ENCODE assay signal across 13 mouse cellular contexts in the genomic region with DNA sequence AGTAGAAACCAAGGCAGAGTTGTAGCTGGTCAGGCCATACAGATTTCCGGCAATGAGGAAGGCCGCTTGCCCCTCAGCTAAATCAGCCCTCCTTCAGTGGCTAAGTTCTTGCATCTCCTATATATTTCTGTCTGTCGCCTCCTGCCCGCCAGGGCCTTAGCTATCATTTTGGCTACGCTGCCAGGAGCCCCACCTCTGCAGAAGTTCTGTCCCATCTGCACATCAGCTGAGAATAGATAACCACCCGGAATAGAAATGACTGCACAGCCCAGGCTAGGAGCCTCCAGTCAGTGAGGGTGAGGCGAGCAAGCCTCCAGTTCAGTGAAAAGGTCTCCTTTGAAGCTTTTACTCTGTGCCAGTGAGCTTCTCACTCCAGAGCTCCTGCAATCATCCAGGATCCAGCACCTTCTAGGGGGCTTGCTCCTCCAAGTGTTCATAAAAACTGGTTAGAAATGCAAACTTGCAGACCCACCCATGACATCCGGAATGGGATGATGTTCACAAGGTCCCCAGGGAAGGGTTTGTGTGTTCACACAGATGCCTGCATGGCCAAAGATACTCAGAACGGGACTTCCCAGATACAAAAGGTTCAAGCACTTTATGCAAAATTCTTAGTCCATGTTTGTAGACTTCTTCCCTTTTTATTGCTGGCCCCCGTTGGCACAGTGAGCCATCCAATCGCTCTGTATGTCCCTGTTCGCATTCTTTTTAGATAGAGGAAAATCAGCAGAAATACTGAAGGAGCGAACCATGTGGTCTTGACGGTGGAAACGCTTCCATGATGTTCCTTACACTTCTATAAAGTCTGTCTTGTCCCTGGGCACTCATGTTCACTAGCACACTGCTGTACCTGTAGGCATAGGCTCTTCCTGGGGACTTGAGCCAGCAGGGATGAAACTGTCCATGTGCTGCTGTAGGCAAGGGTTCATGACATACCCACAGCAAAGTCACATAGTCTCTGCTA. TPM values are rescaled to one million over a fixed set of nuclear protein-coding genes. Genes with fewer than 3 reads are reported as not detected.
DNase-seq lines count a peak whose midpoint lies in the region; TF ChIP-seq lines count a peak whose summit lies in the region.
"Had no signal": no experiment of that assay in that cellular context is flagged by ENCODE, and none has a peak within 500 bp of the region (broad histone marks: within the 10 kb centered on the region; RNA-seq: fewer than 3 reads in every experiment).

No protein-coding gene starts in this region.

- peak; percentile 21 to 41 for DNase-seq in frontal cortex, postnatal 36 days (ENCODE audit: low spot score in 2 of 2)
- no peak for DNase-seq in frontal cortex, postnatal 10 days (ENCODE audit: low spot score in 2 of 2)
- DNase-seq in A20 (ENCODE audit: low read depth, low spot score): peak; percentile 43
- DNase-seq in ovary, postnatal 36 days (ENCODE audit: low spot score): no peak
- DNase-seq in layer of hippocampus, postnatal 14 days (ENCODE audit: low spot score in 2 of 2): no peak
- DNase-seq in Muller cell, postnatal 12 days (ENCODE audit: inconsistent ontology term): no peak
- DNase-seq: cerebellum, adult 8-10 months; kidney, postnatal 25 days; thymus, adult 2 months had no signal

- H3K27ac ChIP-seq in cortical plate, adult 2 months (ENCODE audit: insufficient read depth, low read length): no peak overlapping the region
- H3K27ac ChIP-seq: embryonic facial prominence, embryonic 12.5 days had no signal

- no peaks in the 10 kb centered on the region for H3K27me3 ChIP-seq in megakaryocyte, embryonic 14.5 days (replicated peaks)
- H3K27me3 ChIP-seq: embryonic facial prominence, embryonic 12.5 days; Patski had no signal

- peaks cover 95% of the 10 kb centered on the region for H3K36me3 ChIP-seq in megakaryocyte, embryonic 14.5 days (replicated peaks; ENCODE audit: low read length)
- H3K36me3 ChIP-seq: embryonic facial prominence, embryonic 12.5 days had no signal

- H3K4me1 ChIP-seq in cortical plate, adult 2 months (ENCODE audit: control insufficient read depth, insufficient read depth, low read length): peaks cover 3% of the 10 kb centered on the region
- peaks cover 42% of the 10 kb centered on the region for H3K4me1 ChIP-seq in megakaryocyte, embryonic 14.5 days

- no peak for TF ChIP-seq POLR2A in cortical plate, adult 2 months (IDR thresholded peaks at IDR 0.05; ENCODE audit: extremely low read depth, insufficient read depth, low read length)

- no peak for TF ChIP-seq CTCF in cortical plate, adult 2 months (IDR thresholded peaks at IDR 0.05; ENCODE audit: extremely low read depth, insufficient read depth, low read length)

- H3K9me3 ChIP-seq in megakaryocyte, embryonic 14.5 days: peaks cover 12% of the 10 kb centered on the region
- H3K9me3 ChIP-seq: embryonic facial prominence, embryonic 12.5 days had no signal

- H3K4me3 ChIP-seq in cortical plate, adult 2 months (ENCODE audit: insufficient read depth, low read length): 0 out of 2 replicates have a peak overlapping the region, but pooled peaks have one; percentile 11
- peak overlapping the region; percentile 5 for H3K4me3 ChIP-seq in megakaryocyte, embryonic 14.5 days (replicated peaks)
- H3K4me3 ChIP-seq: embryonic facial prominence, embryonic 12.5 days had no signal

RNA-seq across cellular contexts. Expression of a gene that starts 10.4 kb away (rescaled TPM):
- 9.3 and 10.2 TPM in 2 replicates for polyA plus RNA-seq in cortical plate, adult 2 months (2012; rRNA removed)
- 4.9 and 5.6 TPM in 2 replicates for polyA plus RNA-seq in megakaryocyte, embryonic 14.5 days (2012; ENCODE audit: insufficient read depth, low replicate concordance)
- total RNA-seq in layer of hippocampus, postnatal 14 days (2021): 10 to 100 TPM; 47.5 to 48.2 TPM

Comparison
In these comparisons a context has a peak if more than half of its experiments do, and no peak if none do; other contexts are left out.
1. DNase-seq: peak in frontal cortex, postnatal 36 days (2 of 2) and A20 (single experiment); none in frontal cortex, postnatal 10 days (0 of 2), ovary, postnatal 36 days (single experiment), layer of hippocampus, postnatal 14 days (0 of 2) and Muller cell, postnatal 12 days (single experiment).